Comparison of ENCODE assay signal across 36 mouse cellular contexts in genomic region chr1:170953192-170953591, GRCm38 (mm10). TPM values are rescaled to one million over a fixed set of nuclear protein-coding genes. Genes with fewer than 3 reads are reported as not detected.
A peak's percentile ranks its signal among the peaks of the same experiment; 100 is the strongest.
DNase-seq lines count a peak whose midpoint lies in the region; ATAC-seq and TF ChIP-seq lines count a peak whose summit lies in the region.
"Had no signal": no experiment of that assay in that cellular context is flagged by ENCODE, and none has a peak within 500 bp of the region (broad histone marks: within the 10 kb centered on the region; RNA-seq: fewer than 3 reads in every experiment).

No protein-coding gene starts in this region.

- H3K4me3 ChIP-seq in lung, postnatal 0 days (ENCODE audit: low read depth, low read length) = no peak overlapping the region
- H3K4me3 ChIP-seq in bone marrow macrophage, adult 2 months (ENCODE audit: insufficient read depth, low read length) = no peak overlapping the region
- H3K4me3 ChIP-seq in macrophage (ENCODE audit: inconsistent target) = no peak overlapping the region
- H3K4me3 ChIP-seq in hindbrain, embryonic 16.5 days (ENCODE audit: low read length) = no peak overlapping the region
- H3K4me3 ChIP-seq: embryonic facial prominence, embryonic 12.5 days; forebrain, embryonic 10.5 days; forebrain, embryonic 15.5 days; heart, embryonic 10.5 days; kidney, embryonic 15.5 days; left cerebral cortex, adult 2 months; liver, embryonic 15.5 days; lung, embryonic 15.5 days; neural tube, embryonic 15.5 days had no signal

- TF ChIP-seq CTCF in lung, postnatal 0 days (IDR thresholded peaks at IDR 0.05) = no peak
- TF ChIP-seq CTCF in bone marrow macrophage, adult 2 months (IDR thresholded peaks at IDR 0.05; ENCODE audit: low read depth, low read length) = no peak

- peak; percentile 33 for DNase-seq in lung, postnatal 0 days (ENCODE audit: low spot score)
- DNase-seq in lung, postnatal 4 days = no peak
- peak; percentile 47 for DNase-seq in splenic B cell, adult 2 months (ENCODE audit: low read depth, low spot score)
- DNase-seq: adrenal gland, adult 2 months; adrenal gland, postnatal 36 days; B cell, adult 2 months; cerebellum, adult 8-10 months; cerebellum, postnatal 25 days; embryo, embryonic 11 days; heart, postnatal 36 days; kidney, adult 11 months; kidney, postnatal 25 days; midbrain, embryonic 14.5 days; retina, postnatal 1 day; right cerebral cortex, postnatal 14 days; thymus, postnatal 14 days had no signal

- no peak overlapping the region for H3K4me2 ChIP-seq in lung, postnatal 0 days (replicated peaks; ENCODE audit: low read depth, low read length)
- no peak overlapping the region for H3K4me2 ChIP-seq in hindbrain, embryonic 16.5 days (ENCODE audit: low read length)
- H3K4me2 ChIP-seq: embryonic facial prominence, embryonic 12.5 days; forebrain, embryonic 15.5 days; hindbrain, embryonic 14.5 days; kidney, embryonic 15.5 days; liver, embryonic 15.5 days; lung, embryonic 15.5 days; neural tube, embryonic 15.5 days had no signal

- no peaks in the 10 kb centered on the region for H3K79me2 ChIP-seq in macrophage (ENCODE audit: inconsistent target)

- H3K27me3 ChIP-seq in lung, postnatal 0 days (replicated peaks; ENCODE audit: insufficient read depth, low read length) = no peaks in the 10 kb centered on the region
- no peaks in the 10 kb centered on the region for H3K27me3 ChIP-seq in splenic B cell, adult 2 months (ENCODE audit: control insufficient read depth, insufficient read depth, low read length, poor library complexity, severe bottlenecking)
- H3K27me3 ChIP-seq in hindbrain, embryonic 16.5 days (replicated peaks; ENCODE audit: control insufficient read depth, insufficient read depth, low read length) = no peaks in the 10 kb centered on the region
- H3K27me3 ChIP-seq: embryonic facial prominence, embryonic 12.5 days; forebrain, embryonic 15.5 days; kidney, embryonic 15.5 days; liver, embryonic 15.5 days; lung, embryonic 15.5 days; neural tube, embryonic 15.5 days had no signal

- no peaks in the 10 kb centered on the region for H3K9me3 ChIP-seq in lung, postnatal 0 days (ENCODE audit: low read length)
- no peaks in the 10 kb centered on the region for H3K9me3 ChIP-seq in hindbrain, embryonic 16.5 days (ENCODE audit: control insufficient read depth, low read length)
- H3K9me3 ChIP-seq: embryonic facial prominence, embryonic 12.5 days; forebrain, embryonic 10.5 days; forebrain, embryonic 15.5 days; heart, embryonic 10.5 days; kidney, embryonic 15.5 days; liver, embryonic 15.5 days; lung, embryonic 15.5 days; neural tube, embryonic 15.5 days had no signal

- H3K9ac ChIP-seq in lung, postnatal 0 days (replicated peaks; ENCODE audit: low read depth) = no peak overlapping the region
- no peak overlapping the region for H3K9ac ChIP-seq in hindbrain, embryonic 16.5 days (ENCODE audit: low read depth, low read length)
- H3K9ac ChIP-seq: embryonic facial prominence, embryonic 12.5 days; forebrain, embryonic 15.5 days; hindbrain, embryonic 14.5 days; kidney, embryonic 15.5 days; liver, embryonic 15.5 days; lung, embryonic 15.5 days; neural tube, embryonic 15.5 days had no signal

- ATAC-seq in lung, postnatal 0 days = no peak
- no peak for ATAC-seq in erythroid progenitor cell, adult 5-6 weeks (replicated peaks; ENCODE audit: low FRiP score, poor library complexity, severe bottlenecking)
- ATAC-seq in hindbrain, embryonic 16.5 days = no peak
- ATAC-seq: activated CD4-positive, CD25-positive, alpha-beta regulatory T cell, adult 4 months; forebrain, embryonic 15.5 days; inflammation-experienced regulatory T-cells, adult 6 months had no signal

- 73% methylated on average over 2 of the region's 2 CpGs for WGBS in lung, postnatal 0 days
- WGBS in macrophage (ENCODE audit: missing documents) = 8% methylated on average over 2 of the region's 2 CpGs
- 91% methylated on average over 2 of the region's 2 CpGs for WGBS in hindbrain, embryonic 16.5 days

- no peak for TF ChIP-seq EP300 in lung, postnatal 0 days (IDR thresholded peaks at IDR 0.05)

- TF ChIP-seq POLR2A in bone marrow macrophage, adult 2 months (IDR thresholded peaks at IDR 0.05; ENCODE audit: borderline replicate concordance, low read depth, low read length) = no peak

- no peaks in the 10 kb centered on the region for H3K36me3 ChIP-seq in lung, postnatal 0 days (ENCODE audit: insufficient read depth, low read length)
- no peaks in the 10 kb centered on the region for H3K36me3 ChIP-seq in macrophage (ENCODE audit: inconsistent target)
- no peaks in the 10 kb centered on the region for H3K36me3 ChIP-seq in splenic B cell, adult 2 months (ENCODE audit: control insufficient read depth, insufficient read depth, low read length, poor library complexity, severe bottlenecking)
- H3K36me3 ChIP-seq in hindbrain, embryonic 16.5 days (ENCODE audit: control insufficient read depth, insufficient read depth, low read length) = no peaks in the 10 kb centered on the region
- H3K36me3 ChIP-seq: embryonic facial prominence, embryonic 12.5 days; forebrain, embryonic 10.5 days; forebrain, embryonic 15.5 days; heart, embryonic 10.5 days; kidney, embryonic 15.5 days; liver, embryonic 15.5 days; lung, embryonic 15.5 days; neural tube, embryonic 15.5 days had no signal

- H3K27ac ChIP-seq in lung, postnatal 0 days (ENCODE audit: low read length) = no peak overlapping the region
- H3K27ac ChIP-seq in bone marrow macrophage, adult 2 months (ENCODE audit: insufficient read depth, low read depth, low read length) = peak overlapping the region; percentile 99
- peak overlapping the region; percentile 89 for H3K27ac ChIP-seq in macrophage
- no peak overlapping the region for H3K27ac ChIP-seq in hindbrain, embryonic 16.5 days (ENCODE audit: low read depth, low read length)
- H3K27ac ChIP-seq: embryonic facial prominence, embryonic 12.5 days; forebrain, embryonic 10.5 days; forebrain, embryonic 15.5 days; heart, embryonic 10.5 days; hindbrain, embryonic 14.5 days; kidney, embryonic 15.5 days; left cerebral cortex, adult 2 months; liver, embryonic 15.5 days; lung, embryonic 15.5 days; neural tube, embryonic 15.5 days had no signal

- no peaks in the 10 kb centered on the region for H3K4me1 ChIP-seq in lung, postnatal 0 days (ENCODE audit: insufficient read depth, low read depth, low read length)
- peaks cover 19% of the 10 kb centered on the region for H3K4me1 ChIP-seq in bone marrow macrophage, adult 2 months (ENCODE audit: control insufficient read depth, insufficient read depth, low read length)
- no peaks in the 10 kb centered on the region for H3K4me1 ChIP-seq in hindbrain, embryonic 16.5 days (ENCODE audit: control insufficient read depth, insufficient read depth, low read depth, low read length)
- H3K4me1 ChIP-seq: embryonic facial prominence, embryonic 12.5 days; forebrain, embryonic 10.5 days; forebrain, embryonic 15.5 days; heart, embryonic 10.5 days; kidney, embryonic 15.5 days; lung, embryonic 15.5 days; neural tube, embryonic 15.5 days had no signal

RNA-seq across cellular contexts. Expression of gene Fcgr2b, which starts 23.2 kb away (rescaled TPM):
- 6.9 and 9.2 TPM in 2 replicates for polyA plus RNA-seq in lung, postnatal 0 days (2015; fragmentation: Nextera tagmentation; extraction: Ambion mirVana)
- 270 and 276 TPM in 2 replicates for polyA plus RNA-seq in bone marrow macrophage, adult 2 months (2012; ENCODE audit: insufficient read depth, insufficient read length, missing spikeins)
- total RNA-seq in macrophage (2018; cell fraction: chromatin; rRNA removed) = 1,000 to 10,000 TPM in 14 of 26 experiments, 100 to 1,000 TPM in 12; 552 to 2,008 (median 1,011) TPM
- total RNA-seq in macrophage (2018; cell fraction: cytosol; rRNA removed) = 100 to 1,000 TPM; 224 to 730 (median 474) TPM
- total RNA-seq in macrophage (2018; cell fraction: nucleus; rRNA removed) = 1,000 to 10,000 TPM in 21 of 26 experiments, 100 to 1,000 TPM in 5; 780 to 1,818 (median 1,207) TPM
- polyA plus RNA-seq in macrophage (2018) = 372 to 843 TPM (median 791 TPM) in 3 replicates
- 29.2 and 34.8 TPM in 2 replicates for total RNA-seq in erythroid progenitor cell, adult 5-6 weeks (2015; ENCODE audit: low replicate concordance)
- total RNA-seq in erythroid progenitor cell, adult 5-6 weeks (2017; ENCODE audit: low replicate concordance) = 5.0 and 32.1 TPM in 2 replicates
- 1.6 and 2.3 TPM in 2 replicates for polyA plus RNA-seq in hindbrain, embryonic 16.5 days (2015; fragmentation: Nextera tagmentation; extraction: Ambion mirVana)
- polyA plus RNA-seq: forebrain, embryonic 10.5 days; heart, embryonic 10.5 days had no signal

RNA-seq across cellular contexts. Expression of gene Fcrla, which starts 25.8 kb away (rescaled TPM):
- 0.67 and 0.76 TPM in 2 replicates for polyA plus RNA-seq in lung, postnatal 0 days (2015; fragmentation: Nextera tagmentation; extraction: Ambion mirVana)
- polyA plus RNA-seq in bone marrow macrophage, adult 2 months (2012; ENCODE audit: insufficient read depth, insufficient read length, missing spikeins) = 0.84 TPM in 1 of 2 replicates, not detected in the other
- 1 to 10 TPM in 5 of 26 experiments, under 1 TPM in 4, not detected in 17; 0.58 to 2.7 (median 1.1) TPM for total RNA-seq in macrophage (2018; cell fraction: chromatin; rRNA removed)
- 1 to 10 TPM in 2 of 26 experiments, under 1 TPM in 17, not detected in 7; 0.11 to 1.1 (median 0.52) TPM for total RNA-seq in macrophage (2018; cell fraction: cytosol; rRNA removed)
- 1 to 10 TPM in 6 of 26 experiments, under 1 TPM in 7, not detected in 13; 0.46 to 4.4 (median 1.00) TPM for total RNA-seq in macrophage (2018; cell fraction: nucleus; rRNA removed)
- 0.26 to 0.79 TPM (median 0.56 TPM) in 3 replicates for polyA plus RNA-seq in macrophage (2018)
- 51.9 and 53.7 TPM in 2 replicates for total RNA-seq in erythroid progenitor cell, adult 5-6 weeks (2015; ENCODE audit: low replicate concordance)
- 27.0 and 28.4 TPM in 2 replicates for total RNA-seq in erythroid progenitor cell, adult 5-6 weeks (2017; ENCODE audit: low replicate concordance)
- not detected in 2 replicates for polyA plus RNA-seq in hindbrain, embryonic 16.5 days (2015; fragmentation: Nextera tagmentation; extraction: Ambion mirVana)
- total RNA-seq: gastrocnemius, adult 8-10 months; layer of hippocampus, adult 18-20 months; left cerebral cortex, adult 2 months; left cerebral cortex, postnatal 36 days had no signal
- polyA plus RNA-seq: embryonic facial prominence, embryonic 12.5 days; forebrain, embryonic 10.5 days; forebrain, embryonic 15.5 days; hindbrain, embryonic 14.5 days; kidney, embryonic 15.5 days; midbrain, embryonic 14.5 days; neural tube, embryonic 15.5 days had no signal

RNA-seq across cellular contexts. Expression of gene Fcrlb, which starts 40.5 kb away (rescaled TPM):
- polyA plus RNA-seq in lung, postnatal 0 days (2015; fragmentation: Nextera tagmentation; extraction: Ambion mirVana) = 0.26 TPM in 1 of 2 replicates, not detected in the other
- 0.63 TPM in 1 of 2 replicates, not detected in the other for polyA plus RNA-seq in bone marrow macrophage, adult 2 months (2012; ENCODE audit: insufficient read depth, insufficient read length, missing spikeins)
- total RNA-seq in macrophage (2018; cell fraction: chromatin; rRNA removed) = 1 to 10 TPM in 2 of 26 experiments, under 1 TPM in 1, not detected in 23; 0.49 to 6.0 (median 1.0) TPM
- total RNA-seq in macrophage (2018; cell fraction: cytosol; rRNA removed) = under 1 TPM in 19 of 26 experiments, not detected in 7; 0.11 to 0.67 (median 0.24) TPM
- total RNA-seq in macrophage (2018; cell fraction: nucleus; rRNA removed) = 1 to 10 TPM in 5 of 26 experiments, under 1 TPM in 7, not detected in 14; 0.43 to 5.2 (median 0.76) TPM
- polyA plus RNA-seq in macrophage (2018) = 0.47 to 0.68 TPM in 2 of 3 replicates, not detected in the other
- not detected in 2 replicates for total RNA-seq in erythroid progenitor cell, adult 5-6 weeks (2015; ENCODE audit: low replicate concordance)
- not detected in 2 replicates for total RNA-seq in erythroid progenitor cell, adult 5-6 weeks (2017; ENCODE audit: low replicate concordance)
- 1.1 and 1.2 TPM in 2 replicates for polyA plus RNA-seq in hindbrain, embryonic 16.5 days (2015; fragmentation: Nextera tagmentation; extraction: Ambion mirVana)
- total RNA-seq: adrenal gland, adult 2 months; adrenal gland, postnatal 36 days; gastrocnemius, adult 8-10 months; heart, postnatal 36 days had no signal
- polyA plus RNA-seq: activated CD4-positive, CD25-positive, alpha-beta regulatory T cell, adult 4 months; embryonic facial prominence, embryonic 12.5 days; forebrain, embryonic 10.5 days; heart, embryonic 10.5 days; inflammation-experienced regulatory T-cells, adult 6 months; kidney, embryonic 15.5 days; lung, embryonic 15.5 days; stomach, embryonic 16.5 days had no signal

Comparison
In these comparisons a context has a peak if more than half of its experiments do, and no peak if none do; other contexts are left out.
1. DNase-seq: peak in lung, postnatal 0 days (single experiment) and splenic B cell, adult 2 months (single experiment); none in lung, postnatal 4 days (0 of 2).
2. H3K27ac ChIP-seq: peak in bone marrow macrophage, adult 2 months (single experiment) and macrophage (single experiment); none in lung, postnatal 0 days (single experiment) and hindbrain, embryonic 16.5 days (single experiment).
3. RNA of gene Fcgr2b, which starts 23.2 kb away (polyA plus RNA-seq): 372 to 843 TPM in macrophage and 270 to 276 TPM in bone marrow macrophage, adult 2 months; 6.9 to 9.2 TPM in lung, postnatal 0 days and 1.6 to 2.3 TPM in hindbrain, embryonic 16.5 days; every median in the first group is over 10 times any median in the second.